Mouse (Mus musculus): ENCODE data around the gene Catsper4. TPM values are rescaled to one million over a fixed set of nuclear protein-coding genes. Genes with fewer than 3 reads are reported as not detected.

Catsper4 gene
- total RNA-seq, 2 experiments from 2014 or later = not detected

- DNase-seq (ENCODE audit: low spot score in 2 of 2) = no peak
Measured at GRCm38 (mm10) chr4:134250930-134251240, 23.7 kb upstream of the Catsper4 start.

DNA sequence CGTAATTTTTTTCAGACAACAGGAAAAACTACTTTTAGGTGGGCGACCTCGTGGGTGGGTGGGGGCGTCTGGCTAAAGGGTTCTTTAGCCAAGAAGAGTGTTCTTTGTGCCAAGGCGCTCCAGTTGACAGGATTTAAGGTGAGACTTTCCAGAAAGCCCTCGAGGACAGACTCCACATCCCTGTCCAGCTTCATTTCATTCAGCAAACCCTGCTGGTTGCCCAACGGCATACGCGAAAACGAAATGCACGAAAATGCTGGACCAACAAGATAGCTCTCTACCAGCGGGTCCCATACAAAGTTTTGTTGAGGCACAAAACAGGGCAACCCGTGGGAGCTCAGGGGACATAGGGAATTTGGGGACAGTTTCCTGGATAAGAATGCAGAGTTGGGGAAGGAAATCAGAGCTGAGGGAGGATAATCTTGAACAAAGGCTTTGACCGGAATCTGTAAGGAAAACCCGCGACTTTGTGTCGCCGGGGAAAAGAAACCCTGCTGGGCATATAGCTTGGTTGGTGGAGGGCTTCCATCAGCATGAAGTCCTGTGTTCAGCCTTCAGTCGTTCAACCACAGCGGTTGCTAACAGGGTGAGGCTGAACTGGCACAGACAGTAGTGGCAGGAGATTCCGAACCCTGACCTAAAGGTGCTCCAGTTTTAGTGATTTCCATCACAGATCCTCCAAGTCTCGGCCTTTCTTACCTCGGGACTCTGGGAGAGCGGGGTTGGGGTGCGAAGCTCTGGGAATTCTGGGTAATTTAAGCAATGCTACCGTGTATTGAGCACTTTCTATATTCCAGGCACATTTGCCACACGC, 23.1 kb upstream of the Catsper4 start:
- DNase-seq (ENCODE audit: low spot score in 2 of 2) = no peak

- peak; percentile 36 to 69 for DNase-seq (ENCODE audit: low spot score in 2 of 2)
Measured at GRCm38 (mm10) chr4:134249651-134250050, 22.5 kb upstream of the Catsper4 start.

GRCm38 (mm10) chr4:134246719-134247258, 19.6 kb upstream of the Catsper4 start, which contains the start of gene Gm30191:
TSS of gene Gm30191 (plus strand) at chr4:134246935.
- no peak for DNase-seq (ENCODE audit: low spot score in 2 of 2)

DNA sequence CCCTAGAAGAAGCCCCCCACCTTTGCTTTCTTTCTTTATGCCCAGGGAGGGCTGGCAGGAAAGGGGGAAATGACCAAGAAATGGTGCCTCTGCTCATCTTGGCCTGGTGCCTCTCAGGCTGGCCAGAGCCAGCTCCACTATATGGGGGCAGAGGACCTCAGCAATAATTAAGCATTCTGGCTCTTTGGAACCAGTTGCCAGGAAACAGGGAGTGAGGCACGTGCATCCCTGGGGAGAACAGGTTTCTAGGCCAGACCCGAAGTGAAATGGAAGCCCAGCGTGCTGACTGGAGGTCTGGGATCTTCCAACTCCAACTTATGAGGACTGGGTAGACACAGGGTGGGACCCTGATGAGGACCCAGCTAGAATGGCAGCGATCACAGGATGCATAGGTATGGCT, 19.1 kb upstream of the Catsper4 start:
- no peak for DNase-seq (ENCODE audit: low spot score in 2 of 2)

DNA sequence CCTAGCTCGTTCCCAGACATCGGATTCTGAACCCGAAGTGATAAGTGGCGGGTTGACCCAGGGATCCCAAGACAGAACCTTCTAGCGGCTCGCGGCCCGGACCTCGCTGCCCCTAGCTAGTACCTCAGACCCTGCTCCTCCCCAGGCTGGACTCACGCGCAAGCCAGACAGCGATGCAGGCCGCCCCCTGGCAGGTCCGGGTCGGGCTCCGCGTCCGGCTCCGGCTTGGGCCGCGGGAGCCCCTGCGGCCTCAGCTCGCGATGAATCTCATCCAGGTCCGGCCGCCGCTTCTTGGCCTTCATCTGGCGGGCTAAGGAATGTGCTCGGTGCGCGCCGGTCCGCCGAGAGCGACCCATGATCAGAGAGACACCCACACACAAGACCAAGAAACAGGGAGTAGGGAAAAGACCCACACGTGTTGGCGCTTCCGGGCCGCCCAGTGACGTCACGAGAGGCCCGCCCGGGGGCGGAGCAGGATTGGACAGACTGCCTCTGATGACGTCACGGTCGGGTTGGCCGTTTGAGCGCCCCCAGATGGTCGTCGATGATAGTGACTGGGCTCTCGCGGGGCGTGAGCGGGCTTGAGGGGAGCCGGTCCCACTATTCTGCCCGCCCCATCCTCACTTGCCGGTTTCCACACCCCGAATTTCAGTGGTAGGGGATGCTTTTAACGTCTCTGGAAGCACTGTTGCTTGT, 18.1 kb upstream of the Catsper4 start, which contains the start of gene Zfp593:
TSS of gene Zfp593 (minus strand) at position 445 of the 696 bp plus-strand sequence.
- DNase-seq (ENCODE audit: low spot score in 2 of 2) = peak; percentile 92 to 97

DNA sequence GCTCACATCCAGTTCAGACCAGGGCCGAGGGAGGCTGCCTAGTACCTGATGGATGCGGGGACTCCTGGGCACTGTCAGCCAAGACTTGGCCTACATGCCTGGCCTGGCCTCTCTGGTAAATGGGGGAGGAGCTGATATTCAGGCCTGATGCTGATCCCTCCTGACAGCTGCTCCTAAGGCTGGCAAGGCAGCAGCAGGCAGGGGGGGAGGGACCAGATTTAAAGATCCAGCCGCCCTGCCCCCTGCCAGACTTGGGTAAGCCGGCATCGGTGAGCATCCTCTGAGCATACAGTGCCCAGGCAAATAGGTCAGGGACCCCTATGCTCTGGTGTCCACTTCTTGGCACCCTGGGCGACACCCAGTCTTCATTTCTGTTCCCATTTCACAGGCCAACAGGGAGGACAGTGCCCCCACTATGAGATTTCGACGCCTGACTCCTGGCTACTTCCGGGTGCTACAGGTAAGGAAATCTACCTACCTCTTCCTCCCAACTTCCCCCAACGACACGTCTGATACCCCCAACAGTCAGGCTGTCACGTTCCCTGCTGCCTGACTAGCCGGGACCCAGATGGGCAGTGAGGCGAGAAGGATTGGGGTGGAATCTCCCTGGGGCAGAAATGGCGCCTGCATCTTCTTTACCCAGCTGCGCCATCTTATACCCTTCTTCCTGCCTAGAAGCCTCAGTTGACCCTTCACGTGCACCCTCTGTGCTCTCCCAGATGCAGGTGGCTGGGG, 16.5 kb upstream of the Catsper4 start, which contains the start of gene E130218I03Rik:
TSS of gene E130218I03Rik (plus strand) at position 147 of the 735 bp plus-strand sequence.
- DNase-seq (ENCODE audit: low spot score in 2 of 2) = no peak

- DNase-seq (ENCODE audit: low spot score in 2 of 2) = no peak
Measured at GRCm38 (mm10) chr4:134238686-134239085, 11.5 kb upstream of the Catsper4 start.

DNA sequence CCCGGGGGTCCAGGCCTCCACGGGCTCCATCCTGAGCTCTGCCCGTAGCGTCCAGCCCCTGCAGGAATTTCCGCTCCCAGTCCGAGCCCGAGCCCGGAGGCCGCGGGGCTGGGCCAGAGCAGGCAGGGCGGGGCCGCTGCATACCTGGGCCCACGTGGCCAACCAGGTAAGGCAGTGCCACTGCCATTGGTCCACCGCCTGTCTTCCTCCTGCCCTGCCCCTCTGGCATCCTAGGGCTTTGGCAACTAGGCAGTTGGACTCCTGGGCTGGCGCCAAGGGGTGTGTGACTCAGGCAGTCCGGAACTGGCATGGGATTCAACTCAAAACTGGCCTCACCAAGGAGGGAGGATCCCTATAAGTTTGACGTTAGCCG, 11.1 kb upstream of the Catsper4 start, which contains the start of gene Cnksr1:
TSS of gene Cnksr1 (minus strand) at position 121 of the 373 bp plus-strand sequence.
- DNase-seq (ENCODE audit: low spot score in 2 of 2) = peak in 1 of 2 experiments; percentile 23

DNA sequence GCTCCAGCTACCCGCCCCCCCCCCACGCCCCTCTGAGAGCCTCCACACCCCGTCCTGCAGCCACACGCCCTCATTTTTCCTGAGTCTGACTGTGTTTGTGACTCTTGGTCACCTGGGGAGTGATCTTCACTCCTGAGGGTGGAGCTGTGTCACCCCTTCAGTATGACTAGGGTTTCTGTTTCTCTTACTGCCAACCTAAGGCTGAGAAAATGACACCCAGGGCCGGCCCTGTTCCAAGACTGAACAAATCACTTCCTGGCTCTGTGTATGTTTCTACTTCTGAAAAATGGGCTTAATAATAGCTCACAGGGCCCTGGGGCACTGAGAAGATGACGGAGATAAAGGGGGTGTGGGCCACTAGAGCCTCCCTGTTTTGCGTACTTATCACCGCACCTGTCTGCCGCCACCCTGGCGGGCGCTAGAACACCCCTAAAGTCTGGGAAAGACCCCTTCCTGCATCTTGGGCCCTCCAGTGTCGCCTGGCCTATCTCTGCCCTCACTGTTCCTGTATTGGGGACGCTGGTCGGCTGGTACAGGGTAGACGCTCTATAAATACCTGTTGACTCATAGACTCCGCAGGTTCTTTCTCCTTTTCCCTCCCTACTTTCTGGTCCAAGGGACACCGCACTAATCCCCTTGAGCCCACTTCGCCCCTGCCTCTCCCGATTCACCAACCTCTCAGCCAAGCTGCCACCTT, 10.5 kb upstream of the Catsper4 start:
- no peak for DNase-seq (ENCODE audit: low spot score in 2 of 2)

- no peak for DNase-seq (ENCODE audit: low spot score in 2 of 2)
Measured at GRCm38 (mm10) chr4:134234876-134235275, 7.7 kb upstream of the Catsper4 start.

DNA sequence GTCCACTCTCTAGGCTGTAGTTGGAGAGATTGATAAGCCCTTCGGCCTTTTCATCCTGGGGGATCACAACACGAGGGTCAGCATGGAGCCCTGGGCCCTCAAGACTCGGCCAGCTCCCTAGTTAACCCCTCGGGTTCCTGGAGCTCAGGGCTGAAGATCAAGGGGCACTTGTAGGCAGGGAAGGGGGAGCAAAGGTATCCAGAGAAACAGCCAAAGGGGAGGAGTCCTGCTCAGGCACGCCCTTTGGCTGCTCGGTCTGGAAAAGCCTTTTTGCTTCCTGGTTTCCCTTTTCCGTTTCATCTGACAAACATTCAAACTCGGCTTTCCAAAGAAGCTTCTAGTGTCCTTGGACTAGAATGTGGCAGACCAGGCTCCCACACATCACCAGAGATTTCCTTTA, 3.2 kb upstream of the Catsper4 start:
- no peak for DNase-seq (ENCODE audit: low spot score in 2 of 2)

DNA sequence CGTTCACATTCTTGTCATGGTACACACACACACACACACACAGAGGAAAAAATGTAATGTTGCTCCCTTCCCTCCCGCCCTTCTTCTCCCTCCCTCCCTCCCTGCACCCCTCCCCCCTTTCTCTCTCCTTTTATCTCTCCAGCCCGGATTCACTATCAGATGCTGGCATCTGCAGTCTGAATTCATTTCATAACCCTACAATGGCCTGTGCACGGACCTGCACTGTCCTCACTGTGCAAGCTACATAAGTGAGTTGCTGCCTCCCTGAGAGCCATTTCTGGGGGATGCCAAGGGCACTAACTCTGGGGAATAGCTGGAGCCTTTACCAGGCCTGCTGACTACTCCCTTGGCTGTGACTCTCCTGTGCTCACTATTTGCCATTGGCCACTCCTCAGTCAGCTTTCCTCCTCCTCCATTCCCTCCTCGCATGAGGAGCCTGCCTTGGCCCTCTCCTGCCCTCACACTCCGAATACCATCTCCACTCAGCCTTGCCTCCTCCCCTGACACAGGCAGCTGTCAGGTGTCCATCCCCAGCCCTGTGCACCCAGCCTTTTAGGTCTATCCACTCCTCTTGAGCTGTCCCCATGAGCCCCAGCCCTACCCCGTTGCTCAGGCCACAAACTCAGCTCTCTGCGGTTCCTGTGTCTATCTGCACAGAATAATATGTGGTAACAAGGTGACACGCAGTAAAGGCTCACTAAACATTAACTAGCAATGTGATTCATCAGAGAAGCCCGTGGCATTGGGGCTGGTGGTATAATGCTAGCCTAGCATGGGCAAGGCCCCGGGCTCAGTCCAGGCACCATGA, 4.2 kb downstream of the Catsper4 start:
- no peak for DNase-seq (ENCODE audit: low spot score in 2 of 2)

DNA sequence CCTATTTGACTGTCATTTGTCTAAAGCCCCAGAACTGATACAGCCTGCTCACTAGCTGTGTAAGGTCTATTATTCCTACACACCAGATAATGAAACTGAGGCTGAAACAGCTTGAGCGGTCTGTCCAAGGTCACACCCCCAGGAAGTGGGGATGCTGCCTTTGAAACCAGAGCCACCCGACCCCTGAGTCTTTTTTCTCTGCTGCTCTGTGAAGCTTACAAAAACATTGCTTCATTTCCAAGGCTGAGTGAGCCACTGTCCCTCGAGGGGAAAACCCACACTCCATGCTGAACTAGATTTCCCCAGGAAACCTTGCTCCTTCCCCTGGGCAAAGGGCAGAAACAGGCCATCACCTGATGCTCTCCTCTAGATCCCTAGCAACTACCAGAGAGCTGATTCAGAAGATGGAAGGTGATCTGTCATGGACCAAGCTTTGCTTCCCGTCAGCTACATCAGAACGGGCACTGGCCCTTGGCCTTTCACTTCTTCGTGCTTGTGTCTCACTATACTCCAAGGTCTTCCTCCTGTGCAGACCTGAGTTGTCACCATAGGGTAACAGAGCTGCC, 20.6 kb downstream of the Catsper4 start:
- no peak for DNase-seq (ENCODE audit: low spot score in 2 of 2)

DNA sequence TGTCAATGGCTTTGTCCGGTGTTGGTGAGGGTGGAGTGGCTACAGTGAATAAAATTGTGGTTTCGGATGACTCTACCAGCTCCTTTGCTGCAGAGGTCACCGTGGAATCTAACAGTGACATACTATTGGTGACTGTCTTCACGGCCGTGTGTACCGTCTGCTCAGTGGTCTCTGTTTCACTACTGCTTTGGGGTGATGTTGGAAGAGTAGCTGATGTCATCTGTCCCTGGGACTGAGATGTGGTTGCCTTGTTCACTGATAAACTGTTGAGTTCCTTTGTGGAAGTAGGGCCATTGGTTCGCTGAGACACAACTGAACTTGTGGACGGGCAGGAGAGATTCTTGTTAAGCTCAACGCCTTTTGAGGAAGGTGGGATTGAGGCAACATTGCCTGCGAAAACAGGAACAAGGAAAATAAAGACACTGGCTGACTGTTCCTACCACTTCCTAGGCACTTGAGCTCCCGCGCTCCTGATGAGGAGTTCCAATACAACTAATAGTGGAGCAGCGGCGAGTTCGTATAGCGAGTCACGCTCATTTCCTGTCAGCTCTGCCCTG, 23.8 kb downstream of the Catsper4 start:
- DNase-seq (ENCODE audit: low spot score in 2 of 2) = no peak

- no peak for DNase-seq (ENCODE audit: low spot score in 2 of 2)
Measured at GRCm38 (mm10) chr4:134202904-134203303, 24.3 kb downstream of the Catsper4 start, which contains the start of gene Gm7534. TSS of gene Gm7534 (minus strand) at chr4:134203004.

GRCm38 (mm10) chr4:134199371-134199770, 27.8 kb downstream of the Catsper4 start:
- no peak for DNase-seq (ENCODE audit: low spot score in 2 of 2)

GRCm38 (mm10) chr4:134186268-134186667, 40.9 kb downstream of the Catsper4 start:
- DNase-seq (ENCODE audit: low spot score in 2 of 2) = peak in 1 of 2 experiments; percentile 3

DNA sequence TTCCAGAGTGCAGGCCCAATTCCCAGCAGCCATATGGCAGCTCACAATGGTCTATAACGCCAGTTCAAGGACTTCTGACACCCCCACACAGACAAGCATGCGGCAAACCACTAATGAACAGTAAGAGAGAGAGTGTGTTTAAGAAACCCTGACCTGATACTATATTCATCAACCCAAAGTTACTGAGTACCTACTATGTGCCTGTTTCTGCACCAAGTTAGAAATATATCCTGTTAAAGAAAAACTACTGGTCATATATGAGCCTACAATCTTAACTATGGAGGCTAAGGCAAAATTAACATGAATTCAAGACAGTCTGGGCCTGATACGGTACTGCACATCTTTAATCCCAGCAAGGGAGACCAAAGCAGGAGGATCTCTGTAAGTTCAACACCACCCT, 41.6 kb downstream of the Catsper4 start:
- DNase-seq (ENCODE audit: low spot score in 2 of 2) = no peak

Data from layer of hippocampus, adult 18-20 months (tissue).